Mouse (Mus musculus): ENCODE results near the gene Brwd1.
"Not testable (repeated sequence)": the region's sequence is repeated elsewhere in the genome, so short reads cannot be mapped to it uniquely, and the experiment has no call there.

Gene Brwd1

DNA sequence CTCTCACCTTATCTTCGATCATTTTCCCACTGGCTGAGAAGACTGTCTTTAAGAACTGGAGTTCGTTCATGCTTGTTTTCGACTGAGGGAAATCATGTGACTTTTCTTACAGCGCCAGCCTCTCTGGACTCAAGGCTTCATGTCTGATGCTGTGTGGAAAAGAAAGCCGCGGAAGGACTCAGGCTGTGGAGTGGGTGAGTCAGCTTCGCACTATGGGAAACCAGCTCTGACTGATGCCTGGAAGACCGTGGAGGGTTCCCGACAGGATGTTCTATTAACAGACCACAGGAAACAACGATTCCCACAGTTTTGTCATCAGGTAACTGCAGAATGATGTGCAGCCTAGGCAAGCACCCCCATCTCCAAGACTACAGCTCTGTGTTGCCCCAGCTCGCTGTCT is 114.9 kb downstream of the Brwd1 start:
- no peak for DNase-seq

DNA sequence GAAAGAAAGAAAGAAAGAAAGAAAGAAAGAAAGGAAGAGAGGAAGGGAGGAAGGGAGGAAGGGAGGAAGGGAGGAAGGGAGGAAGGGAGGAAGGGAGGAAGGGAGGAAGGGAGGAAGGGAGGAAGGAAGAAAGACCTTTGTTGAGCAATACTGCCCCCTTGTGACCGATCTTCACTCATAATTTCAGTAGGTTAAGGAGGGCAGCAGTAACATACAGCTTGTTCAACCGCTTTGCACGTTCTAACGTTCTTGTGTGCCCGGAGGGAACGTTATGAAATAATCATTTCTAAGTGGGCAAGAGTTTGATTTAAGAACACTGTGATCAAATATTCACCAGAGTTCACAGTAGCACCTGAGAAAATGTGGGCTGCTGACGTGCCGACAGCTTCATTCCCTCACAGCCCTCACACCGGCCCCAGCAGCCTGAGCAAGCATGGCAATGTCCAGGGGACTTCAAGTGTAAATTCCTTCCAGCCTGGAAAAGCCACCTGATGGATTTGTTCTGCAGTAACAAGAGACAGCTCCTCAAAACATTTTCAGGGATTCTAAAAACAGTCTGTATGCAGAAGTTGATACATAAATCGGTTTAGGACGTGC is 117.8 kb downstream of the Brwd1 start:
- DNase-seq = peak; percentile 72

DNA sequence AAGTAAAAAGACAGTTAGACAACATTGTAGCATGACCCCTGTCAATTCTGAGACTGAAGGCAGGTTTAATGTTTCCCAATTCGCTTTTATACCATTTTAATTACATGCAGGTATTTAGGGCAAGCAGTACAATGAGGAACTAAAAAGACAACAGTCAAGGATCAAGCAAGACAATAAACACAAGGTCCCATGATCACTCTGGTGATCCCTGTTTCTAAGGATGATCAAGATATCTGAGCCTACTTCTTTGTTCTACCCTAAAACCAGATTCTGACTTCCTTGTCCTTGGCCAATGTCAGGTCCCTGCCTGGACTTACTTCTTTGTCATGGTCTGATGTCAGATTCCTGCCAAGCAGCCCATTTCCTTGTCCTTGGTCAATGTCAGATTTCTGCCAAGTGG is 120.8 kb downstream of the Brwd1 start:
- not testable (repeated sequence) for DNase-seq

DNA sequence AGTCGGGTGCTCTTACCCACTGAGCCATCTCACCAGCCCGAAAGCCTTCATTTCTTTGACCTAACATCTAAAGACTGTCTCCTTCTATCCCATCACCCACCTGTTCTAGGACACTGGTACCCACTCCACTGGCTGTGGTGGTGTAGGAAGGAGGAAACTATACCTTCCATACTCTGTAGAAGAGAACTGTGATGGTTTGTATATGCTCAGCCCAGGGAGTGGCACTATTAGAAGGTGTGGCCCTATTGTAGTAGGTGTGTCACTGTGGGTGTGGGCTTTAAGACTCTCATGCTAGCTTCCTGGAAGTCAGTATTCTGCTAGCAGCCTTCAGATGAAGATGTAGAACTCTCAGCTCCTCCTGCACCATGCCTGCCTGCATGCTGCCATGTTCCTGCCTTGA is 121.6 kb downstream of the Brwd1 start:
- not testable (repeated sequence) for DNase-seq

DNA sequence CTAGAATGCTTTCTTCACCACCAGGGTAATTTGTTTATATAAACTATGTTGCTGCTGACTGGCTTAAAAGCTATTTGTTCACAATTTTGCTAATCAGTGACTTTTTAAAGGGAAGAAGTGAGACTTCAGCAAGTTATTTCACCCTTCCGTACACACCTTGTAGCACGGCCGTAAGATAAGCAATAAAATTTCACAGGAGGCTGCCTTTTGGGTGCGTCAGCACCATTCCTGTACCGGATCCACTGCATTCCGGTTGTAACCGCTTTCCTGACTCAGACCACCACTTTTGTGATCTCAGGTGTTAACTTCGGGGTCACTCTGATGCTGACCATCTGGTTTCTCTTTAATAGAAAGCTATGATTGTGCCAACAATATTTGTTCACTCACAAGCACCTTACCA is 124.2 kb downstream of the Brwd1 start:
- DNase-seq = no peak

DNA sequence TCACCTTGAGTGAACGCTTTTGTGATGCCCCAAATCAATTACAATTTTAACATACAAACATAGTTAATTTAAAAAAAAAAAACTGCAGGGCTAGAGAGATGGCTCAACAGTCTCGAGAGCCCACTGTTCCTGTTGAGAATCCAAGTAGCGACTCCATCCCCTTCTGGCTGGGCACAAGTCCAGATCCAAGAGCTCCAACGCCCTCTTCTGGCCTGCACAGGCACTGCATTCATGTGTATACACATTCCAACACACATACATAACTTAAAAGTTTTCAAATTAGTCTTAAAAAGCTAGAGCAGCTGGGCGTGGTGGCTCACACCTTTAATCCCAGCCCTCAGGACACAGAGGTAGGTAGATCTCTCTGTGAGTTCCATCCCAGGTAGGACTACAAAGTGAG is 125.7 kb downstream of the Brwd1 start:
- peak; percentile 40 for DNase-seq

DNA sequence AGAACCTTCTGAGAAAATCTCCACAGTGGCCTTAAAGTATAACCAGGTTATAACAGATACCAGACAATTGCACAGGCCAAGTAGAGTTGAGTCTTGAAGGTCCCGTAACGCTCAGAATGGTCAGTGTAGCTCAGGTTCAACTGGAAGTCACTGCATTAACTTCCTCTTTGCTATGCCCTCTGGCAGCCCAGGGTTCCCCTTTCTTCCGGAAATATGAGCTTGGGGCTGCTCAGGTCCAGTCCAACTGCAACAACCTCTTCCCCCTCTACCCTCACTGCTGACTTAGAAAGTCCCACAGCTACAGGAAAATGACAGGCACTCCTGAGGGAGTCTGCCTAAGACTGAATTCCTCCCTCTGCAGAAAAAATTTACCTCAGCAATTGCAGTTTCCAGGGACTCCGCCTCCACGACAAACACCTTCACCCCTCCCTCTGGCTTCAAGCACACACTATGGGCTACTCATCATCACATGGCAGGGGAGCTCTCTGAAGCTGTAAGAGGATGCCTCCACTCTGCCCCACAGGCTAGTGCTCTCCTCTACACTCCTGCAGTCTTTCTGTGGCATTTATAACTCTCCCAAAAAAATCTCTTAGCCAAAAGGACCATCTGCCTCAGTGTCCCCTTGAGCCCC is 126.5 kb downstream of the Brwd1 start:
- no peak for DNase-seq

DNA sequence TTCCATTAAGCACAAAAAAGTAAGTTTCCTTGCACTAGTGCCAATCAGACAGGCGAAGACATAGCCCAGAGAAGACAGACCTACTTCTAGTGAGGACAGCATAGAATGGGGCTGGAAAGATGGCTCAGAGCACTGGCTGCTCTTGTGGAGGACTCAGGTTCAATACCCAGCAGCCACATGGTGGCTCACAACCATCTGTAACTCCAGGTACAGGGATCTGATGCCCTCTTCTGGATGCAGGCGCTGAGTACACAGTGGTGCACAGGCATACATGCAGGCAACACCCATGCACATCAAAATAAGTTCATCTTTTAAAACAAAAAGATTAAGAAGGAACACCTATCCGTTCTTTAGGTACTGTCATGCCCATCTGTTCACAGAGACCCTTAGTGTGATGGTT is 128.0 kb downstream of the Brwd1 start:
- DNase-seq = no peak

DNA sequence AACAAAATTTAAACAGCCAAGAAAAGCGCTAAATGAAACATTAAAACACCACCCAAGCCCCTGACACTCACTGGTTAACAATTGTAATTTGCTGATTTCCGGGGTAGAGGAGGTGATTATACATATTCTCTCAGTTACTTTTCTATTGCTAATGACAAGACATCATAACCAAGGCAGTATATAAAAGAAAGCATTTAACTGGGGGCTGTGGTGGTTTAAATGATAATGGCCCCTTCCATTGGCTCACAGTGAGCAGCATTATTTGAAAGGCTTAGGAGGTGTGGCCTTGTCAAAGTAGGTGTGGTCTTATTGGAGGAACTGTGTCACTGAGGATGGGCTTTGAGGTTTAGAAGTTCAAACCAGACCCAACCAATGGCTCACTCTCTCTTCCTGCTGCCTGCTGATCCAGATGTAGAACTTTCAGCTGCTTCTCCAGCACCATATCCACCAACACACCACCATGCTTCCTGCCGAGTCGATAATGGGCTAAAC is 129.1 kb downstream of the Brwd1 start:
- DNase-seq = no peak

DNA sequence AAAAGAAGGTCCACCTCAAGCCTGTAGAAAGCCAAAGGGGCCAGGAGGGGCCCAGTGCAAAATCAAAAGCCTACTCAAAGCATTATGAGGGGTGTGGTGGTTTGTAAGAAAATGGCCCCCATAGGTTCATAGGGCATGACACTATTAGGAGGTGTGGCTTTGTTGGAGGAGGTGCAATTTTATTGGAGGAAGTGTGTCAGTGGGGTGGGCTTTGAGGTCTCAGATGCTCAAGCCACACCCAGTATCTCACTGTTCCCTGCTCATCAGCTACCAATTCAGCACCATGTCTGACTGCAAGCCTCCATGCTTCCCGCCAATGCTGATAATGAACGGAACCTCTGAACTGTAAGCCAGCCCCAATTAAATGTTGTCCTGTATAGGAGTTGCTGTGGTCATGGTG is 130.9 kb downstream of the Brwd1 start:
- DNase-seq = no peak

DNA sequence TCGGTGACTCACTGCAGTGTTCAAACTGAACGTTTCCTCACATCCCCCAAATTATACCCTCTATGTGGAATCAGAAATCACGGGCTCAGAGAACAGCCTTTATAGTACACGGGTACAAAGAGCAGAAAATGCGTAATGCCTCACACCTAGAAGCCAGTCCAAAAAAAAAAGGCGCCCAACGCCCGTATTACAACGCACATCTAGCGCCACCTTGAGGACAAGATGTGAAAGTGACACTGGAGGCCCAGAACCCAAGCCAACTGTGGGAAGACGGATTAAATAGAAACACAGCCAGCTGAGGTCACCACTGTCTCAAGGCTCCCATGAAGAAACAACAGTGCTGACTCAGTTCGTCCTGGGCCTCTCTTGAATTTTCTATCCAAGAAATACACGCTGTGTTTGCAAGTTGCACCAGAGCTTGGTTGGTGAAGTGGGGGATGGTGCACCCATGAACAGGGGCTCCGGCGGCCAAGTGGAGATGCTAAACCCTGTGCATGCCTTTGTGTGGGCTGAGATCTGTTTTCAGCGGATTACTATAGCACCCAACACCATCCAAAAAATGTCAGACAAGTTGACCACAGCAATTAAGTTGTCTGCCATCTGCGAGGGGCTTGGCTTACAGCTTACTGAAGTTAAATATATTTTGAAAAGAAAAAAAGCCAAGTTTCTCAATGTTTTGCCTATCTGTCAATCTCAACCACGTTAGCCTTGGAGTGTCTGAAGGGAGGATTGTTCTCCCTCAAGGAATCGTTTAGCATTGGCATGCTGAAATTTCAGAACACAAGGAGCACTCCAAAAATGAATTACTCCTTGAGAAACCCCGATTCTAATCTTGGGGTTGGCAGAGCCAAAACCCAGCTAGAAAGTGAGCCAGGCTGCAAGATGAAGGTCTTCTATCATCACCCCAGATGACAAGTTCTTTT is 136.7 kb downstream of the Brwd1 start:
- peak; percentile 92 for DNase-seq

DNA sequence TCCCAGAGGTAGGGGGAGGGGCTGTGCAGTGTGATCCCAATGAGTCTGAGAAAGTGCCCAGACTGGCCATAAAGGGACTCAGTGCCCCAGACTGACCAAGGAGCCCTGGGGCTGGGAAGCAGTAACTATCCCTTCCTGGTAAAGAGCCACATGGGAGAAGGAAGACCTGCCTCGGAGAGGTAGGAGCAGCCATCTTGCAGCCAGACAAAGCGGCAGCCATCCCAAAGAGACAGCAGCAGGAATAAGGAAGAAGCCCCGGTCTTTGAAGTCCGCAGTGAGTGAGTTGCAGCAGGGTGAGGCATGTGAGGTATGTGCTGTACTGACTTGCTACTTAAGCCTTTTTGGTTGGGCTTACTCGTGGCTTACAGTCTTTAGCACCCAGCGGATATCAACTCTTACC is 139.1 kb downstream of the Brwd1 start:
- DNase-seq = no peak
